Mouse (Mus musculus): Measurements from ENCODE around the gene Cadps2.

GRCm38 (mm10) chr6:23732750-23733149 is 106.5 kb downstream of the Cadps2 start:
- TF ChIP-seq CTCF (IDR thresholded peaks at IDR 0.05; ENCODE audit: control insufficient read depth, insufficient read depth, low read length) (no peak), POLR2A (IDR thresholded peaks at IDR 0.05; ENCODE audit: borderline replicate concordance, control insufficient read depth, low read depth, low read length) (no peak)
